Mouse (Mus musculus): ENCODE results near the gene Gemin2. TPM values are rescaled to one million over a fixed set of nuclear protein-coding genes. Genes with fewer than 3 reads are reported as not detected.
"Not testable (repeated sequence)": the region's sequence is repeated elsewhere in the genome, so short reads cannot be mapped to it uniquely, and the experiment has no call there.

Gemin2 gene
- polyA plus RNA-seq, 2 experiments = 16.1 to 18.3 TPM

- Histone ChIP-seq H3K4me3 (replicated peaks; ENCODE audit: low read length) (no peak overlapping the region), H3K27me3 (ENCODE audit: control insufficient read depth, insufficient read depth, low read length) (no peaks in the 10 kb centered on the region), H3K27ac (replicated peaks; ENCODE audit: low read depth, low read length) (no peak overlapping the region), H3K36me3 (ENCODE audit: control insufficient read depth, insufficient read depth, low read length) (peaks cover 46% of the 10 kb centered on the region), H3K4me1 (ENCODE audit: control insufficient read depth, insufficient read depth, low read length) (no peaks in the 10 kb centered on the region), H3K4me2 (replicated peaks; ENCODE audit: low read depth, low read length, severe bottlenecking) (no peak overlapping the region), H3K9ac (ENCODE audit: low read depth, low read length, severe bottlenecking) (no peak overlapping the region), H3K9me3 (ENCODE audit: control insufficient read depth, low read length) (no peaks in the 10 kb centered on the region)
- TF ChIP-seq POLR2A (IDR thresholded peaks at IDR 0.05; ENCODE audit: borderline replicate concordance, extremely low read depth, insufficient read depth, insufficient read length) = no peak
- no peak for ATAC-seq (ENCODE audit: low FRiP score, low read depth)
- no peak for DNase-seq (ENCODE audit: low spot score)
- 90% methylated on average over 3 of the region's 3 CpGs for WGBS
Measured at GRCm38 (mm10) chr12:59052470-59052869, 39.3 kb downstream of the Gemin2 start.

- 90% methylated on average over 5 of the region's 5 CpGs for WGBS
- H3K36me3 ChIP-seq (ENCODE audit: control insufficient read depth, insufficient read depth, low read length) = peaks cover 42% of the 10 kb centered on the region
Measured at GRCm38 (mm10) chr12:59053166-59053565, 40.0 kb downstream of the Gemin2 start.

GRCm38 (mm10) chr12:59053976-59054375 lies 40.8 kb downstream of the Gemin2 start:
- Histone ChIP-seq H3K4me3 (replicated peaks; ENCODE audit: low read length) (no peak overlapping the region), H3K9ac (ENCODE audit: low read depth, low read length, severe bottlenecking) (no peak overlapping the region), H3K27me3 (ENCODE audit: control insufficient read depth, insufficient read depth, low read length) (no peaks in the 10 kb centered on the region), H3K4me2 (replicated peaks; ENCODE audit: low read depth, low read length, severe bottlenecking) (no peak overlapping the region), H3K4me1 (ENCODE audit: control insufficient read depth, insufficient read depth, low read length) (no peaks in the 10 kb centered on the region), H3K36me3 (ENCODE audit: control insufficient read depth, insufficient read depth, low read length) (peaks cover 34% of the 10 kb centered on the region), H3K9me3 (ENCODE audit: control insufficient read depth, low read length) (no peaks in the 10 kb centered on the region), H3K27ac (replicated peaks; ENCODE audit: low read depth, low read length) (no peak overlapping the region)
- TF ChIP-seq POLR2A (IDR thresholded peaks at IDR 0.05; ENCODE audit: borderline replicate concordance, extremely low read depth, insufficient read depth, insufficient read length) = no peak
- DNase-seq (ENCODE audit: low spot score) (no peak), ATAC-seq (ENCODE audit: low FRiP score, low read depth) (no peak)

More at GRCm38 (mm10) chr12:59053166-59053565, 40.0 kb downstream of the Gemin2 start:
- H3K9ac ChIP-seq (ENCODE audit: low read depth, low read length, severe bottlenecking) = no peak overlapping the region
- no peak overlapping the region for H3K4me2 ChIP-seq (replicated peaks; ENCODE audit: low read depth, low read length, severe bottlenecking)
- TF ChIP-seq POLR2A (IDR thresholded peaks at IDR 0.05; ENCODE audit: borderline replicate concordance, extremely low read depth, insufficient read depth, insufficient read length) = no peak
- no peak overlapping the region for H3K27ac ChIP-seq (replicated peaks; ENCODE audit: low read depth, low read length)
- H3K4me1 ChIP-seq (ENCODE audit: control insufficient read depth, insufficient read depth, low read length) = no peaks in the 10 kb centered on the region
- H3K27me3 ChIP-seq (ENCODE audit: control insufficient read depth, insufficient read depth, low read length) = no peaks in the 10 kb centered on the region
- no peak overlapping the region for H3K4me3 ChIP-seq (replicated peaks; ENCODE audit: low read length)
- ATAC-seq (ENCODE audit: low FRiP score, low read depth) (no peak), DNase-seq (ENCODE audit: low spot score) (no peak)
- H3K9me3 ChIP-seq (ENCODE audit: control insufficient read depth, low read length) = no peaks in the 10 kb centered on the region

GRCm38 (mm10) chr12:59055196-59055850 lies 42.1 kb downstream of the Gemin2 start:
- 85% methylated on average over 4 of the region's 4 CpGs for WGBS
- TF ChIP-seq POLR2A (IDR thresholded peaks at IDR 0.05; ENCODE audit: borderline replicate concordance, extremely low read depth, insufficient read depth, insufficient read length) = no peak
- Histone ChIP-seq H3K9me3 (ENCODE audit: control insufficient read depth, low read length) (no peaks in the 10 kb centered on the region), H3K4me2 (replicated peaks; ENCODE audit: low read depth, low read length, severe bottlenecking) (no peak overlapping the region), H3K4me3 (replicated peaks; ENCODE audit: low read length) (no peak overlapping the region), H3K36me3 (ENCODE audit: control insufficient read depth, insufficient read depth, low read length) (peaks cover 29% of the 10 kb centered on the region), H3K27ac (replicated peaks; ENCODE audit: low read depth, low read length) (no peak overlapping the region), H3K9ac (ENCODE audit: low read depth, low read length, severe bottlenecking) (no peak overlapping the region), H3K27me3 (ENCODE audit: control insufficient read depth, insufficient read depth, low read length) (no peaks in the 10 kb centered on the region), H3K4me1 (ENCODE audit: control insufficient read depth, insufficient read depth, low read length) (peaks cover 9% of the 10 kb centered on the region; the same call in 1 of the 2 replicates)
- ATAC-seq (ENCODE audit: low FRiP score, low read depth) (no peak), DNase-seq (ENCODE audit: low spot score) (no peak)

GRCm38 (mm10) chr12:59056222-59056621 lies 43.0 kb downstream of the Gemin2 start:
- H3K27ac ChIP-seq (replicated peaks; ENCODE audit: low read depth, low read length) = no peak overlapping the region
- WGBS = 99% methylated on average over 11 of the region's 11 CpGs
- no peak overlapping the region for H3K9ac ChIP-seq (ENCODE audit: low read depth, low read length, severe bottlenecking)
- no peak for ATAC-seq (ENCODE audit: low FRiP score, low read depth)
- no peaks in the 10 kb centered on the region for H3K9me3 ChIP-seq (ENCODE audit: control insufficient read depth, low read length)
- no peak for DNase-seq (ENCODE audit: low spot score)
- no peak overlapping the region for H3K4me3 ChIP-seq (replicated peaks; ENCODE audit: low read length)
- H3K27me3 ChIP-seq (ENCODE audit: control insufficient read depth, insufficient read depth, low read length) = no peaks in the 10 kb centered on the region
- peaks cover 10% of the 10 kb centered on the region; the same call in 1 of the 2 replicates for H3K4me1 ChIP-seq (ENCODE audit: control insufficient read depth, insufficient read depth, low read length)
- H3K4me2 ChIP-seq (replicated peaks; ENCODE audit: low read depth, low read length, severe bottlenecking) = no peak overlapping the region
- H3K36me3 ChIP-seq (ENCODE audit: control insufficient read depth, insufficient read depth, low read length) = peaks cover 27% of the 10 kb centered on the region
- TF ChIP-seq POLR2A (IDR thresholded peaks at IDR 0.05; ENCODE audit: borderline replicate concordance, extremely low read depth, insufficient read depth, insufficient read length) = no peak

GRCm38 (mm10) chr12:59058242-59058641 lies 45.0 kb downstream of the Gemin2 start:
- not testable (repeated sequence) for H3K27me3 ChIP-seq (ENCODE audit: control insufficient read depth, insufficient read depth, low read length); H3K4me3 ChIP-seq (replicated peaks; ENCODE audit: low read length); ATAC-seq (ENCODE audit: low FRiP score, low read depth); DNase-seq (ENCODE audit: low spot score); H3K9me3 ChIP-seq (ENCODE audit: control insufficient read depth, low read length); H3K9ac ChIP-seq (ENCODE audit: low read depth, low read length, severe bottlenecking); H3K4me2 ChIP-seq (replicated peaks; ENCODE audit: low read depth, low read length, severe bottlenecking); H3K27ac ChIP-seq (replicated peaks; ENCODE audit: low read depth, low read length)
- peaks cover 21% of the 10 kb centered on the region for H3K36me3 ChIP-seq (ENCODE audit: control insufficient read depth, insufficient read depth, low read length)
- WGBS = 85% methylated on average over 5 of the region's 5 CpGs
- peaks cover 10% of the 10 kb centered on the region; the same call in 1 of the 2 replicates for H3K4me1 ChIP-seq (ENCODE audit: control insufficient read depth, insufficient read depth, low read length)
